Mouse (Mus musculus) heart, embryonic 16.5 days (tissue): ENCODE measurements at regions not wholly inside any gene's neighbourhood (a gene's known extent, or its start where the extent isn't known, plus 50 kb on each side); places are given as distances from the start of the nearest gene placed in this dataset.

ENCODE experiments used
- ATAC-seq: fragments of 200-750 bp; cut with Nextera tagmentation; replicated peaks from 2 replicates; pipeline ENCODE4 v1.8.0; 2017; ENCODE audit warnings: moderate number of reproducible peaks; ENCODE audit not compliant: insufficient read depth, low FRiP score; ENCODE audit errors: extremely low read depth
- H3K27ac ChIP-seq: fragments of 300-500 bp; sonication (generic); 2 replicates; pipeline ENCODE4 v1.5.1; 2014; ENCODE audit warnings: mild to moderate bottlenecking, low read length, control low read depth, moderate library complexity
- H3K27me3 ChIP-seq: fragments of 300-500 bp; sonication (generic); 2 replicates; pipeline ENCODE4 v1.6.1; 2014; ENCODE audit warnings: low read length, mixed read lengths; ENCODE audit not compliant: control insufficient read depth, insufficient read depth
- H3K36me3 ChIP-seq: fragments of 300-500 bp; sonication (generic); 2 replicates; pipeline ENCODE4 v1.6.1; 2014; ENCODE audit not compliant: control insufficient read depth, insufficient read depth
- H3K4me1 ChIP-seq: fragments of 300-500 bp; sonication (generic); 2 replicates; pipeline ENCODE4 v1.6.1; 2014; ENCODE audit warnings: low read length, mixed read lengths; ENCODE audit not compliant: control insufficient read depth, insufficient read depth
- H3K4me2 ChIP-seq: fragments of 300-500 bp; sonication (generic); 2 replicates; pipeline ENCODE4 v1.6.1; 2014; ENCODE audit warnings: low read depth, mild to moderate bottlenecking, control low read depth, low read length
- H3K4me3 ChIP-seq: fragments of 300-500 bp; sonication (generic); 2 replicates; pipeline ENCODE4 v1.5.1; 2014; ENCODE audit warnings: mild to moderate bottlenecking, control low read depth, low read length
- H3K9ac ChIP-seq: fragments of 300-500 bp; sonication (generic); 2 replicates; pipeline ENCODE4 v1.6.1; 2014; ENCODE audit warnings: low read length, control low read depth
- H3K9me3 ChIP-seq: fragments of 300-500 bp; sonication (generic); replicated peaks from 2 replicates; pipeline ENCODE4 v1.6.1; 2016; ENCODE audit warnings: low read length; ENCODE audit not compliant: control insufficient read depth
- WGBS: fragments of 180-500 bp; shearing (Covaris S2); extraction: QIAGEN DNeasy Blood & Tissue Kit; methylation state at CpG from one replicate; pipeline ENCODE4 v1.1.7; 2014; 5-methylcytosine and 5-hydroxymethylcytosine counted together

DNA sequence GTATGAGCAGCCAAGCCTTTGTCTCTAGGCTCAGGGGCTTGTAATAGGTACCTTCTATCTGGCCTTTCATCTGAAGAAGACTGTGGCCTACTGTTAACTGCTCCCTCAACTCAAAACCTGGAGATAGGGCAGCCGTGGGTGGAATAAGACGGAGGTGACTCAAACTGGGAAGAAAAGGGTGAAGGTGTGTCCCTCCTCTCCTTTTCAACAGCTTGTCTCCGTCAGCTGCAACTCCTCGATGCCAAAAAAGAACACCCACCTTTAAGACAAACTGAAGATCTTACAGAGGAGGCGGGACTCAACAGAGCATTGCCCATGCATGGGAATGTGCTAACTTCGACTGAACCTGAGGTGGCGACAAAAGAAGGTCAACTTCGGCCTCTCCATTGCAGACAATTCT is 411.7 kb upstream of the Jarid2 start:
- H3K4me2 ChIP-seq, result no peak overlapping the region
- peaks cover 3% of the 10 kb centered on the region; the same call in 1 of the 2 replicates for H3K9me3 ChIP-seq
- 77% methylated on average over 8 of the region's 8 CpGs for WGBS
- no peak overlapping the region for H3K4me3 ChIP-seq
- ATAC-seq, result no peak
- H3K4me1 ChIP-seq, result no peaks in the 10 kb centered on the region
- H3K9ac ChIP-seq, result no peak overlapping the region
- no peaks in the 10 kb centered on the region for H3K27me3 ChIP-seq
- no peak overlapping the region for H3K27ac ChIP-seq
- H3K36me3 ChIP-seq, result no peaks in the 10 kb centered on the region

DNA sequence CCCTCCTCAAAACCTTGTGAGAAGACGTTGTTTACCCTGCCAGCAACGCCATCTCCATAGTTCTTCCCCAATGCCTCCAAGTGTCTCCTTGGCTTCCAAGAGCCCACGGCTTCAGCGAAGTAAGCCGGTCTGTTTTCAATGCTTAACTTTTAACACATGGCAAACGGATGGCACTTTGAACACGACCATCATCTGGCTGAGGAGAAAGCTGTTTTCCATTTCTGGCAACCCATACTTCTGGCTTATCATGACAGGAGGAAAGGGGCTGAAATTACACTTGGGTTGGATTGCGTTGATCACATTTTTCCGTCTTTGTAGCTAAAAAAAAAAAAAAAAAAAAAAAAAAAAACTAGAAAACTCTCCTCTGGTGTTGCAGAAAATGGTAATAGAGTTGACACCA is 410.2 kb upstream of the Jarid2 start:
- WGBS, result 75% methylated on average over 9 of the region's 9 CpGs
- Histone ChIP-seq H3K27ac (no peak overlapping the region), H3K4me1 (no peaks in the 10 kb centered on the region), H3K4me2 (no peak overlapping the region), H3K4me3 (no peak overlapping the region), H3K9me3 (peaks cover 3% of the 10 kb centered on the region; the same call in 1 of the 2 replicates), H3K36me3 (no peaks in the 10 kb centered on the region), H3K9ac (no peak overlapping the region), H3K27me3 (no peaks in the 10 kb centered on the region)
- no peak for ATAC-seq

DNA sequence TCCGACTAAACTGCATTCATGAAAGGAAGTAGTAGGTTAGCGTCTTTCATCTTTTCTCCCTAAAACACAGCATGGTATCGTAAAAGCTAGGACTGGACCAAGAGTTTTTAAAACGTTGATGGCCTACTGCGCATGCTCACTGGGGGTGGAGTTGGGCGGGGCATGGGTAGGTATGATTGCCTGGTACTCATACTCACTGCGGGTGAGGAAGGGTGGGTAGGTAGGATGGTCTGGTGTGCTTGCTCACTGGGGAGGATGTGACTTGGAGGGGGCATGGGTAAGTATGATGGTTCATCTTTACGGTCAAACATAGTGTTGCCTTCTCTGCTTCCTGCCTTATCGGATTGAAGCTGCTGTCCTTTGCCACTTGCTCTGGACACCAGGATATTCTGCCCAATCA is 409.8 kb upstream of the Jarid2 start:
- 88% methylated on average over 9 of the region's 9 CpGs for WGBS
- Histone ChIP-seq H3K36me3 (no peaks in the 10 kb centered on the region), H3K4me2 (no peak overlapping the region)

GRCm38 (mm10) chr13:44320311-44320710 is 409.0 kb upstream of the Jarid2 start:
- Histone ChIP-seq H3K9me3 (peaks cover 3% of the 10 kb centered on the region; the same call in 1 of the 2 replicates), H3K4me1 (no peaks in the 10 kb centered on the region), H3K27ac (no peak overlapping the region), H3K4me2 (no peak overlapping the region), H3K4me3 (no peak overlapping the region), H3K27me3 (no peaks in the 10 kb centered on the region), H3K36me3 (no peaks in the 10 kb centered on the region), H3K9ac (no peak overlapping the region)
- WGBS, result 84% methylated on average over 4 of the region's 4 CpGs
- ATAC-seq, result no peak

More for the DNA sequence above, 409.8 kb upstream of the Jarid2 start:
- Histone ChIP-seq H3K4me3 (no peak overlapping the region), H3K4me1 (no peaks in the 10 kb centered on the region), H3K9ac (no peak overlapping the region), H3K27me3 (no peaks in the 10 kb centered on the region), H3K27ac (no peak overlapping the region), H3K9me3 (peaks cover 3% of the 10 kb centered on the region; the same call in 1 of the 2 replicates)
- no peak for ATAC-seq

GRCm38 (mm10) chr13:44321009-44321596 is 408.2 kb upstream of the Jarid2 start:
- no peak overlapping the region for H3K4me3 ChIP-seq
- no peak for ATAC-seq
- no peak overlapping the region for H3K27ac ChIP-seq
- H3K36me3 ChIP-seq, result no peaks in the 10 kb centered on the region
- H3K27me3 ChIP-seq, result no peaks in the 10 kb centered on the region
- H3K9me3 ChIP-seq, result peaks cover 2% of the 10 kb centered on the region; the same call in 1 of the 2 replicates
- H3K4me1 ChIP-seq, result no peaks in the 10 kb centered on the region
- H3K9ac ChIP-seq, result no peak overlapping the region
- WGBS, result 57% methylated on average over 16 of the region's 16 CpGs
- H3K4me2 ChIP-seq, result peak overlapping the region; percentile 24; the same call in 1 of the 2 replicates

DNA sequence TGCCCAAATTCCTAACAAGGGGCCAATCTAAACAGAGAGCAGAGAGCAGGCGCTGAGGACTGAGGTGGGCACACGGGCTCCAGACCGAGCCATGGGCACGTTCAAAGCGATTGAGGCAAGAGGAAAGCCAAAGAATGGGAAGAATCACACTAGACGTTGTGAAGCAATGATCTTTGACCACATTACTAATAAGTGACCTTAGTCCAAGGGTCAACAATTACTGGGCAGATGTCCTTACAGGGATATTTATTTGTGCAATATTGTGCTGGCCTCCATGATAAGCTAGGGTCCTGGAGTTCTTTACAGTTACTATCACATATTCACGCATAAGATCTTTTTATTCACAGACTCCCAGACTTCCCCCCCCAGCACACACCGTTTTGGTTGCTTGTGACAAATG is 400.9 kb upstream of the Jarid2 start:
- H3K4me3 ChIP-seq, result no peak overlapping the region
- no peaks in the 10 kb centered on the region for H3K9me3 ChIP-seq
- ATAC-seq, result no peak
- H3K27ac ChIP-seq, result 0 out of 2 replicates have a peak overlapping the region, but pooled peaks have one; percentile 1
- no peak overlapping the region for H3K9ac ChIP-seq
- no peaks in the 10 kb centered on the region for H3K27me3 ChIP-seq
- no peaks in the 10 kb centered on the region for H3K36me3 ChIP-seq
- H3K4me2 ChIP-seq, result no peak overlapping the region
- WGBS, result 84% methylated on average over 8 of the region's 8 CpGs
- 0 out of 2 replicates have a peak, but pooled peaks cover 2% of the 10 kb centered on the region for H3K4me1 ChIP-seq

DNA sequence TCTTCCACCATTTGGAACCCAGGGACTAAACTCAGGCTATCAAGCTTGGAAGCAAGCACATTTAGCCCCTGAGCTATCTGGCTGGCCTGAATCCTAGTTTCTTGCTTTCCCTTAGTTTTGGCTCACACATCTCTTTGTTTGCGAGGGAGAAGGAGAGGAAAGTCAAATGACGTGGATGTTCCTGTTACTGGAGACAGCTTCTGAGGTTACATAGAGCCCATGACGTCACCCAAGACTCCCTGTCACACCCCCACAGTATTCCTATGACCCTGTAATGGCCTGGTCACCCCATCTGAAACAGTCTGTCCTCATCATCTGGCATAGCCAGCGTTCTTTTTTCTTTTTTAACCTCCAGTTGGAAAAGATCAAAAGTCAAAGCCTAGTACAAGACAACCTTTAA is 400.1 kb upstream of the Jarid2 start:
- no peak overlapping the region for H3K4me3 ChIP-seq
- no peaks in the 10 kb centered on the region for H3K36me3 ChIP-seq
- H3K4me1 ChIP-seq, result 0 out of 2 replicates have a peak, but pooled peaks cover 2% of the 10 kb centered on the region
- no peak overlapping the region for H3K4me2 ChIP-seq
- WGBS, result 48% methylated on average over 4 of the region's 4 CpGs
- no peaks in the 10 kb centered on the region for H3K9me3 ChIP-seq
- peak; percentile 49 for ATAC-seq
- no peak overlapping the region for H3K9ac ChIP-seq
- no peaks in the 10 kb centered on the region for H3K27me3 ChIP-seq
- peak overlapping the region; percentile 1; the same call in 1 of the 2 replicates for H3K27ac ChIP-seq

GRCm38 (mm10) chr13:44329701-44330100 is 399.6 kb upstream of the Jarid2 start:
- peak overlapping the region; percentile 1; the same call in 1 of the 2 replicates for H3K27ac ChIP-seq
- no peak overlapping the region for H3K4me3 ChIP-seq
- no peaks in the 10 kb centered on the region for H3K9me3 ChIP-seq
- H3K9ac ChIP-seq, result no peak overlapping the region
- H3K27me3 ChIP-seq, result no peaks in the 10 kb centered on the region
- no peak overlapping the region for H3K4me2 ChIP-seq
- WGBS, result 60% methylated on average over 10 of the region's 10 CpGs
- H3K4me1 ChIP-seq, result 0 out of 2 replicates have a peak, but pooled peaks cover 2% of the 10 kb centered on the region
- H3K36me3 ChIP-seq, result no peaks in the 10 kb centered on the region
- ATAC-seq, result no peak

DNA sequence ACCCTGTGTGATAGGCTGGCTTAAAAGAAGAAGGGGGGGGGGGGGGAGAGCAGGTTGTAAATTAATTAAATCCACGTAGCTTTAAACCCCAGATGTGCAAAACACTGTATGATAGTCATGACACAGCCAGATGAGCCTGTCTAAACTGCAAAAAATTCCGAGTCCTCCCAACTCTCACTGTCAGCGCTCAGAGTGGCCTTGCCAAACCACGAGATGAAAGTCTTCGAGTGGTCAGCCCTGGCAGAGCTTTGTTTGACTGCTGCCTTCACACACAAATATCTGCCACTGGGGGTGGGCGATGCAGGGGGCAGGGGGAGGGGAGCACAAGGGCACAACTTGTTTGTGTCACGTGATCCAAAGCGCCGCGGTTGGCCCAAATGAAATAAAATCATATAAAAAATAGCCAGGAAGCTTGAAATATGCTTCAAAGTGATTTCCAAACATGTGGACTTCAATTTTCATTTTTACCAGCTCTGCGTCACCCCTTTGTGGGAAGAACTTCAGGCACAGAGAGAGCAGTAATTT is 396.5 kb upstream of the Jarid2 start:
- H3K36me3 ChIP-seq, result no peaks in the 10 kb centered on the region
- H3K9ac ChIP-seq, result no peak overlapping the region
- no peak overlapping the region for H3K4me3 ChIP-seq
- H3K9me3 ChIP-seq, result peaks cover 3% of the 10 kb centered on the region; the same call in 1 of the 2 replicates
- H3K27ac ChIP-seq, result no peak overlapping the region
- H3K4me2 ChIP-seq, result no peak overlapping the region
- WGBS, result 61% methylated on average over 11 of the region's 11 CpGs
- H3K27me3 ChIP-seq, result no peaks in the 10 kb centered on the region
- 0 out of 2 replicates have a peak, but pooled peaks cover 2% of the 10 kb centered on the region for H3K4me1 ChIP-seq
- no peak for ATAC-seq
